Mouse (Mus musculus) CH12.LX (cell line): ENCODE results near the gene Atn1. TPM values are rescaled to one million over a fixed set of nuclear protein-coding genes. Genes with fewer than 3 reads are reported as not detected.

Experiments
- DNase-seq: peaks from one replicate; pipeline ENCODE4 v3.0.0-alpha.2; 2013; ENCODE audit errors: extremely low read depth
- H3K27ac ChIP-seq: 2 replicates; pipeline ENCODE4 v1.5.1; 2012; ENCODE audit warnings: low read depth, mild to moderate bottlenecking, control low read depth, moderate library complexity; ENCODE audit not compliant: insufficient read depth
- H3K27me3 ChIP-seq: replicated peaks from 2 replicates; pipeline ENCODE3; 2012; ENCODE audit warnings: inconsistent platforms
- H3K36me3 ChIP-seq, 2 experiments: replicated peaks in 1 of 2; 2 replicates each; pipeline versions ENCODE3 to v1.6.1; 2012; ENCODE audit warnings: inconsistent platforms in 1 of 2, low read length in 1 of 2, mild to moderate bottlenecking in 1 of 2, mixed read lengths in 1 of 2, moderate library complexity in 1 of 2; ENCODE audit not compliant: control insufficient read depth in 1 of 2, insufficient read depth in 1 of 2
- H3K4me1 ChIP-seq, 2 experiments: 2 replicates each; pipeline ENCODE4 v1.6.1; 2012; ENCODE audit warnings: inconsistent platforms in 1 of 2, moderate library complexity in 1 of 2; ENCODE audit not compliant: insufficient read depth in 2 of 2, control insufficient read depth in 1 of 2
- H3K4me2 ChIP-seq: 2 replicates; pipeline ENCODE4 v1.6.1; 2012; ENCODE audit warnings: low read depth, mild to moderate bottlenecking, control low read depth; ENCODE audit not compliant: poor library complexity, insufficient read depth, severe bottlenecking
- H3K4me3 ChIP-seq, 3 experiments: fragments of 150-350 bp in 1 of 3; sonication (generic) in 1 of 3; replicated peaks in 1 of 3; 2 replicates each; pipeline versions ENCODE3 to v1.5.1; 2011 to 2012; ENCODE audit warnings: low read depth in 2 of 3, low read length in 2 of 3, mild to moderate bottlenecking in 2 of 3, moderate library complexity in 2 of 3, control low read depth in 1 of 3, improper control_type of control experiment in 1 of 3, inconsistent platforms in 1 of 3, mixed read lengths in 1 of 3; ENCODE audit not compliant: poor library complexity in 1 of 3
- H3K79me2 ChIP-seq: replicated peaks from 2 replicates; pipeline ENCODE4 v1.6.1; 2012; ENCODE audit warnings: mild to moderate bottlenecking, moderate library complexity; ENCODE audit not compliant: control insufficient read depth, poor library complexity, insufficient read depth, severe bottlenecking; ENCODE audit errors: extremely low read depth
- H3K9ac ChIP-seq: 2 replicates; pipeline ENCODE4 v1.6.1; 2012; ENCODE audit warnings: low read depth, mild to moderate bottlenecking, control low read depth, moderate library complexity; ENCODE audit not compliant: insufficient read depth
- H3K9me3 ChIP-seq: replicated peaks from 2 replicates; pipeline ENCODE3; 2012; ENCODE audit warnings: low read length, inconsistent platforms, mixed read lengths
- BHLHE40 ChIP-seq: IDR thresholded peaks from 2 replicates; pipeline ENCODE4 v1.6.1; 2011; ENCODE audit warnings: mild to moderate bottlenecking, low read depth, low read length, improper control_type of control experiment
- CHD2 ChIP-seq: IDR thresholded peaks from 2 replicates; pipeline ENCODE4 v1.6.1; 2011; ENCODE audit warnings: low read length, improper control_type of control experiment
- CTCF ChIP-seq, 2 experiments: IDR thresholded peaks in 1 of 2; conservative IDR thresholded peaks in 1 of 2; 2 replicates each; pipeline ENCODE4 v1.5.1; 2011 to 2012; ENCODE audit warnings: low read depth in 2 of 2, low read length in 2 of 2, improper control_type of control experiment in 1 of 2, inconsistent platforms in 1 of 2, mild to moderate bottlenecking in 1 of 2, moderate library complexity in 1 of 2
- EP300 ChIP-seq: IDR thresholded peaks from 2 replicates; pipeline ENCODE4 v1.6.1; 2011; ENCODE audit warnings: low read length, improper control_type of control experiment
- HCFC1 ChIP-seq: IDR thresholded peaks from 2 replicates; pipeline ENCODE4 v1.6.1; 2012; ENCODE audit warnings: low read depth, mild to moderate bottlenecking, inconsistent platforms, low read length, improper control_type of control experiment
- IRF4 ChIP-seq: IDR thresholded peaks from 2 replicates; pipeline ENCODE4 v1.6.1; 2014; ENCODE audit warnings: low read depth, mild to moderate bottlenecking, inconsistent platforms, low read length, improper control_type of control experiment
- JUN ChIP-seq: IDR thresholded peaks from 2 replicates; pipeline ENCODE4 v1.6.1; 2011; ENCODE audit warnings: low read depth, mild to moderate bottlenecking, low read length, improper control_type of control experiment, moderate library complexity; ENCODE audit not compliant: insufficient read depth
- JUND ChIP-seq: conservative IDR thresholded peaks from 2 replicates; pipeline ENCODE4 v1.6.1; 2011; ENCODE audit warnings: low read depth, low read length, improper control_type of control experiment
- KAT2A ChIP-seq: IDR thresholded peaks from 2 replicates; pipeline ENCODE4 v1.6.1; 2012; ENCODE audit warnings: low read length, improper control_type of control experiment, inconsistent platforms; ENCODE audit not compliant: insufficient replicate concordance
- MAFK ChIP-seq: IDR thresholded peaks from 2 replicates; pipeline ENCODE4 v1.6.1; 2011; ENCODE audit warnings: low read length, improper control_type of control experiment; ENCODE audit not compliant: insufficient replicate concordance
- MAX ChIP-seq: IDR thresholded peaks from 2 replicates; pipeline ENCODE4 v1.6.1; 2011; ENCODE audit warnings: low read length, improper control_type of control experiment
- NELFE ChIP-seq: IDR thresholded peaks from 2 replicates; pipeline ENCODE4 v1.6.1; 2011; ENCODE audit warnings: low read depth, low read length, improper control_type of control experiment
- NRF1 ChIP-seq: IDR thresholded peaks from 2 replicates; pipeline ENCODE4 v1.6.1; 2014; ENCODE audit warnings: low read depth, mild to moderate bottlenecking, inconsistent platforms, low read length, improper control_type of control experiment, moderate library complexity
- PAX5 ChIP-seq: IDR thresholded peaks from 2 replicates; pipeline ENCODE4 v1.6.1; 2012; ENCODE audit warnings: low read length, inconsistent platforms, mixed read lengths
- POLR2A ChIP-seq: IDR thresholded peaks from 2 replicates; pipeline ENCODE4 v1.6.1; 2011; ENCODE audit warnings: low read depth, mild to moderate bottlenecking, improper control_type of control experiment, low read length
- POLR2AphosphoS2 ChIP-seq: IDR thresholded peaks from 2 replicates; pipeline ENCODE4 v1.6.1; 2011; ENCODE audit warnings: low read depth, low read length, improper control_type of control experiment
- RCOR1 ChIP-seq: conservative IDR thresholded peaks from 2 replicates; pipeline ENCODE4 v1.6.1; 2012; ENCODE audit warnings: low read depth, mild to moderate bottlenecking, inconsistent platforms, low read length, improper control_type of control experiment
- SIN3A ChIP-seq: IDR thresholded peaks from 2 replicates; pipeline ENCODE4 v1.6.1; 2012; ENCODE audit warnings: low read length, improper control_type of control experiment, inconsistent platforms
- SMC3 ChIP-seq: IDR thresholded peaks from 2 replicates; pipeline ENCODE4 v1.6.1; 2011; ENCODE audit warnings: low read depth, low read length, improper control_type of control experiment
- UBTF ChIP-seq: IDR thresholded peaks from 2 replicates; pipeline ENCODE4 v1.6.1; 2012; ENCODE audit warnings: low read depth, mild to moderate bottlenecking, inconsistent platforms, low read length, improper control_type of control experiment, moderate library complexity
- USF2 ChIP-seq: conservative IDR thresholded peaks from 2 replicates; pipeline ENCODE4 v1.6.1; 2011; ENCODE audit warnings: low read depth, low read length, improper control_type of control experiment
- ZKSCAN1 ChIP-seq: IDR thresholded peaks from 2 replicates; pipeline ENCODE4 v1.6.1; 2012; ENCODE audit warnings: low read depth, inconsistent platforms, low read length, improper control_type of control experiment, borderline replicate concordance
- ZMIZ1 ChIP-seq: IDR thresholded peaks from 2 replicates; pipeline ENCODE4 v1.6.1; 2012; ENCODE audit warnings: low read depth, mild to moderate bottlenecking, inconsistent platforms, low read length, improper control_type of control experiment
- dilution Hi-C: fragments of 300-500 bp; cut with MboI; formaldehyde crosslinking; loops from 2 replicates; pipeline ENCODE4 v1.14.3; 2020; ENCODE audit warnings: low sequenced_read_pairs; ENCODE audit not compliant: extremely low pct_unique_long_range_greater_than_20kb, extremely low pct_ligation_motif_present
- in situ Hi-C: fragments of 300-500 bp; cut with MboI; formaldehyde crosslinking; loops from 3 replicates; pipeline ENCODE4 v1.14.3; 2019; ENCODE audit warnings: low sequenced_read_pairs, low pct_ligation_motif_present, low pct_unique_long_range_greater_than_20kb, mixed read lengths
- polyA plus RNA-seq: library from polyadenylated mRNA; unstranded; fragments of >175 nt; gene quantifications from 2 replicates; pipeline ENCODE4 v1.2.1, GENCODE M21; 2012; ENCODE audit warnings: low read depth; ENCODE audit not compliant: insufficient read length
- total RNA-seq, 2 experiments: library from RNA; depleted of rRNA; stranded (reverse); fragments of 300-350 nt in 1 of 2; fragments of >200 nt in 1 of 2; gene quantifications; 2 replicates each; pipeline ENCODE4 v1.2.3; 2012 to 2014

The Atn1 gene
- total and polyA plus RNA-seq, 3 experiments, result 1.7 to 35.1 (median 4.6) TPM

DNA sequence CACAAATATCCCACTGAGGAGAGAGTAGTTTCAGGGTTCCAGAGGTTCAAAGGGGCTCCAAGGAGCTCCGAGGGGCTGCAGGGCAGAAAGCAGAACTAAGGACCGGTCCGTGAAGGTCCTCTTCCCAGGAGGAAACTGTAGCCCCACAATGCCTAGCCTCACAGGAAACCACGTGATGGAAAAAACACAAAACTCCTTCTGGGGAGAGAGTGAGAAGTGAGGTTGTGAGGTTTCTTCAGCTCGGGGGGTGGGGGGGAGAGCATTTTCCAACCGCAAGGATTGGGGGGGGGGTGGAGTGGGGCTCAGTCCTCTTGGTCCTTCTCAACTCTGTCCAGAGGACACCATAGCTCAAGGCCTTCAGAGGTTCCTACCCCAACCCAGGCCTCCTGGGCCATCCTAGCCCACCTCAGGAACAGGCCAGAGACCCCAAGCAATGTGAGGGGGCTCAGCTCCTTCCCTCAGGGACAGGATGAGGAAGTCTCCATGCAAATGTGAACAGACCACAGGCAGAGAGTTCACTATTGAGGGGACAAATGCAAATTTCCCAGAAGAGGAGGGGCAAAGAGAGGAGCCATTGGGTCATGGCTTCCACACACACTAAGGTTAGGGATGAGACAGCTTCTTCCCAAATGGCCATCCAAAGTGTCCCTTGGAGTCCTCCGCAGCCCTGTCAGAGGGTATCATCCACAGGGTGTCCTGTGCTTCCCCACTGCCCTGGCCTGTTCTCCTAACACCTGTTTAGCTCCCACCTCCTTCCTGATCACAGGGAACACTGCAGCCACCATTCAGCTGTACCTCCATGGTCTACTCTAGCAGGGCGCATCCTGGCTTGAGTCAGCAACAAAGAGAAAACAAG is 26.2 kb downstream of the Atn1 start (continued):
- peak; percentile 54; the same call in 1 of the 2 replicates for TF ChIP-seq SIN3A

DNA sequence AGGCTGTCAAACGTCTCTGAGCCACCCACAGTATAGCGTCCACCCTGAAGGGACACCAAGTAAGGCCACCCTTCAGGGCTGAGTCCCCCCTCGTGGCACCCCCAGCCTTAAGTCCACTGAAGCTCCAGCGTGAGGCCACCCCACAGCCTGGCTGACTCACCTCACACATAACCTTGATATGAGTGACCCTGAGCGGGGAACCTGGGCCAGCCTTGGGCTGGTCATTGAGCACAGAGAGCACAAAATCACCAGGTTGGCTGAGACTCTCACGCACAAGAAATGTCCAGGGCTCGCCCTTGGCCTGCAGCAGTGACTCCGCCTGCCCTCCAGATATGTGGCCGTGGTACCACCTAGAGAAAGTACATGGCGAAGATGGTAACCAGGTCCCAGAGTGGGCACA is 27.7 kb downstream of the Atn1 start:
- Histone ChIP-seq H3K9ac (peak overlapping the region; percentile 61; the same call in 1 of the 2 replicates), H3K36me3 (peaks cover 56 to 72% of the 10 kb centered on the region in 2 experiments), H3K27ac (peak overlapping the region; percentile 69), H3K4me1 (peaks cover 40 to 70% of the 10 kb centered on the region in 2 experiments), H3K9me3 (no peaks in the 10 kb centered on the region), H3K4me3 (no peak overlapping the region), H3K79me2 (peaks cover 36% of the 10 kb centered on the region), H3K4me2 (no peak overlapping the region), H3K27me3 (no peaks in the 10 kb centered on the region)
- TF ChIP-seq POLR2A, result 0 out of 2 replicates have a peak, but pooled peaks have one; percentile 10
- no peak for TF ChIP-seq JUN
- no peak for TF ChIP-seq KAT2A
- TF ChIP-seq BHLHE40, result no peak
- dilution Hi-C loops, result no loop called here
- in situ Hi-C loops, result no loop called here
- no peak for DNase-seq

DNA sequence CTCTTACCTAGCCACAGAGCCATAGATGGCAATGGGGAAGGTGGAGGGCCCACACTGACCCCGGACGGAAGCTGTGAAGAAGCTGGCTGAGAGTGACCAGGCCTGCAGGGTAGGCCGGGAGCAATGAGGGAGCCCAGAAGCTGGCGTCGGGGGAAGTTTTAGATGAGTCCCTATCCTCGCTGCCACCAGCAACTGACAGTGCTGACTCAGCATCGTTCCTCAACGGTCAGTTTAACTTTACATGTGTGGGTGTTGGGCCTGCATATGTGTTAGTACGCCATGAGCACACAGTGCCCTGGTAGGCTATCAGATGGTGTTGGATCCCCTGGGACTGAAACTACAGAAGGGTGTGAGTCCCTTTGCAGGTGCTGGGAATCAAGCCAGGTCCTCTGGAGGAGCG is 31.9 kb downstream of the Atn1 start:
- Histone ChIP-seq H3K4me2 (no peak overlapping the region), H3K9me3 (no peaks in the 10 kb centered on the region), H3K27ac (peak overlapping the region; percentile 94), H3K27me3 (no peaks in the 10 kb centered on the region), H3K79me2 (peaks cover 18% of the 10 kb centered on the region), H3K36me3 (peaks cover 67 to 87% of the 10 kb centered on the region in 2 experiments), H3K9ac (no peak overlapping the region), H3K4me1 (peaks cover 56 to 87% of the 10 kb centered on the region in 2 experiments), H3K4me3 (peak overlapping the region in 1 of 3 experiments; percentile 17)
- TF ChIP-seq MAFK (peak; percentile 94), NRF1 (no peak)
- no peak for DNase-seq
- dilution Hi-C loops (no loop called here), in situ Hi-C loops (no loop called here)

DNA sequence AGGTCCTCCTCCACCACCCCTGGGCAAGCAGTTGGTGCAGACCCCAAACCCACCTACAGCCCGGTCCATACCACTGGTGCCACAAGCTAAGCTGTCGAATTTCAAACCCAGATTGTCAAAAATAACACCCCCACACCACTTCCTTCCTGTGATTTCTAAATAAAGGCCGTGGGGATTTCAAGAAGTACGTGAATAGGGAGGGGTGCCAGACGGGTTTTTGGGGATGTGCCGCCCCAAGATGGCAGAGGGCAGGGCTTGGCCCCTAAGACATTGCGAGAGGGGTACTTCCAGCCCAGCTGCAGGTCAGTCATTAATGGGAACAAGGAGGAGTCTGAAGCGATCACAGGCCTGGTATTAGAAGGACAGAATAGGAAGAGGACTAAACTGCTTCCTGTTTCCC is 32.8 kb downstream of the Atn1 start:
- Histone ChIP-seq H3K27ac (peak overlapping the region; percentile 94), H3K27me3 (no peaks in the 10 kb centered on the region), H3K4me2 (peak overlapping the region; percentile 48), H3K9me3 (no peaks in the 10 kb centered on the region), H3K4me1 (peaks cover 50 to 86% of the 10 kb centered on the region in 2 experiments), H3K9ac (peak overlapping the region; percentile 25; the same call in 1 of the 2 replicates), H3K36me3 (peaks cover 61 to 87% of the 10 kb centered on the region in 2 experiments), H3K4me3 (peak overlapping the region in 1 of 3 experiments; percentile 19), H3K79me2 (peaks cover 8% of the 10 kb centered on the region; the same call in 1 of the 2 replicates)
- dilution Hi-C loops, result no loop called here
- peak; percentile 61 for DNase-seq
- in situ Hi-C loops, result no loop called here
- no peak for TF ChIP-seq NELFE
- no peak for TF ChIP-seq MAX
- TF ChIP-seq CTCF (conservative IDR thresholded peaks at IDR 0.05 in 1 of 2, IDR thresholded peaks at IDR 0.05 in 1 of 2; ENCODE audit: low read depth in 2 of 2, low read length in 2 of 2), result no peak
- no peak for TF ChIP-seq ZKSCAN1
- no peak for TF ChIP-seq ZMIZ1
- TF ChIP-seq CHD2, result 0 out of 2 replicates have a peak, but pooled peaks have one; percentile 29
- no peak for TF ChIP-seq POLR2AphosphoS2
- no peak for TF ChIP-seq RCOR1
- TF ChIP-seq HCFC1, result no peak
- TF ChIP-seq USF2, result no peak
- no peak for TF ChIP-seq PAX5
- TF ChIP-seq IRF4, result 0 out of 2 replicates have a peak, but pooled peaks have one; percentile 26
- TF ChIP-seq EP300, result peak; percentile 43
- peak; percentile 16; the same call in 1 of the 2 replicates for TF ChIP-seq POLR2A
- TF ChIP-seq JUND, result no peak
- no peak; the same call in 1 of the 2 replicates for TF ChIP-seq SMC3
- TF ChIP-seq UBTF, result no peak
